Mouse (Mus musculus): ENCODE measurements around the gene Hid1. TPM values are rescaled to one million over a fixed set of nuclear protein-coding genes. Genes with fewer than 3 reads are reported as not detected.

Gene Hid1
- polyA plus RNA-seq (2014; fragmentation: Nextera tagmentation; extraction: Ambion mirVana): 13.1 and 16.1 TPM in 2 replicates

- Histone ChIP-seq H3K4me2 (ENCODE audit: low read depth) (peak within 1 kb of the TSS; percentile 88), H3K36me3 (ENCODE audit: control insufficient read depth, insufficient read depth, low read length) (no peaks in the 10 kb centered on the region), H3K9me3 (ENCODE audit: control insufficient read depth, low read length) (no peaks in the 10 kb centered on the region), H3K9ac (ENCODE audit: low read length) (peak within 1 kb of the TSS; percentile 65), H3K27me3 (ENCODE audit: control insufficient read depth, insufficient read depth, low read length) (peaks cover 19% of the 10 kb centered on the region), H3K4me3 (ENCODE audit: low read depth, low read length) (peak within 1 kb of the TSS; percentile 55), H3K27ac (ENCODE audit: low read depth, low read length) (0 out of 2 replicates have a peak within 1 kb of the TSS, but pooled peaks have one; percentile 42), H3K4me1 (ENCODE audit: control insufficient read depth, insufficient read depth, low read length) (peaks cover 7% of the 10 kb centered on the region; the same call in 1 of the 2 replicates)
- peak; percentile 85 for DNase-seq (ENCODE audit: low spot score)
- WGBS: under 1% methylated on average over 37 of the region's 39 CpGs
- ATAC-seq (ENCODE audit: insufficient read depth, low FRiP score, low TSS enrichment): peak; percentile 87
Observed at GRCm38 (mm10) chr11:115367395-115367944, at the start of gene Hid1. Hid1 (minus strand) TSS chr11:115367756.

DNA sequence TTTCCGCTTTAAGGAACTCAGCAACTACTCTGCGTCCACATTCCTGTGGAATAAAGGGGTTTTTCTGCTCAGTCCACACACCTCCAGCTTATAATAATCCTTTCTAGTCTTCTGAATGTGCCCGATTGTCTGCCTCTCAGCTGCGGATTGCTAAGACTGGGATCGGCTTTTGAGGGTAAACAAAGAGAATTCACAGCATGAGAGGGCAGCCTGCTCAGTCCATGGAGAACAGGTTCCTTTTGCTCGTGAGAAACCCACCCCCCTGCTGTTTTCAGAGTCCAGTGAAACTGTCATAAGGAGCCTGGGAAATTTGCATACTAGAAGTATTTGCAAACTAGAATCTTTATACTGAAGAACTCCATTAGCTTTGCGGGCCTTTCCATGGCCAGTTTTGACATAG lies 42.0 kb upstream of the Hid1 start:
- no peak overlapping the region for H3K9ac ChIP-seq (ENCODE audit: low read length)
- H3K27ac ChIP-seq (ENCODE audit: low read depth, low read length): peak overlapping the region; percentile 82
- peak; percentile 48 for DNase-seq (ENCODE audit: low spot score)
- no peaks in the 10 kb centered on the region for H3K27me3 ChIP-seq (ENCODE audit: control insufficient read depth, insufficient read depth, low read length)
- H3K4me3 ChIP-seq (ENCODE audit: low read depth, low read length): no peak overlapping the region
- H3K4me1 ChIP-seq (ENCODE audit: control insufficient read depth, insufficient read depth, low read length): peaks cover 8% of the 10 kb centered on the region; the same call in 1 of the 2 replicates
- no peak overlapping the region for H3K4me2 ChIP-seq (ENCODE audit: low read depth)
- H3K36me3 ChIP-seq (ENCODE audit: control insufficient read depth, insufficient read depth, low read length): peaks cover 5% of the 10 kb centered on the region; the same call in 1 of the 2 replicates
- no peaks in the 10 kb centered on the region for H3K9me3 ChIP-seq (ENCODE audit: control insufficient read depth, low read length)
- 49% methylated on average over 7 of the region's 7 CpGs for WGBS
- ATAC-seq (ENCODE audit: insufficient read depth, low FRiP score, low TSS enrichment): 0 out of 2 replicates have a peak, but pooled peaks have one; percentile 1

- Histone ChIP-seq H3K4me2 (ENCODE audit: low read depth) (no peak overlapping the region), H3K36me3 (ENCODE audit: control insufficient read depth, insufficient read depth, low read length) (peaks cover 5% of the 10 kb centered on the region; the same call in 1 of the 2 replicates), H3K4me1 (ENCODE audit: control insufficient read depth, insufficient read depth, low read length) (peaks cover 8% of the 10 kb centered on the region; the same call in 1 of the 2 replicates), H3K9ac (ENCODE audit: low read length) (peak overlapping the region; percentile 22; the same call in 1 of the 2 replicates), H3K27me3 (ENCODE audit: control insufficient read depth, insufficient read depth, low read length) (no peaks in the 10 kb centered on the region), H3K9me3 (ENCODE audit: control insufficient read depth, low read length) (no peaks in the 10 kb centered on the region), H3K4me3 (ENCODE audit: low read depth, low read length) (no peak overlapping the region), H3K27ac (ENCODE audit: low read depth, low read length) (peak overlapping the region; percentile 82)
- whole genome bisulfite sequencing: 82% methylated on average over 6 of the region's 6 CpGs
- ATAC-seq (ENCODE audit: insufficient read depth, low FRiP score, low TSS enrichment) (no peak), DNase-seq (ENCODE audit: low spot score) (no peak)
Observed at GRCm38 (mm10) chr11:115408266-115408920, 40.8 kb upstream of the Hid1 start.

GRCm38 (mm10) chr11:115406858-115407401 lies 39.4 kb upstream of the Hid1 start:
- Histone ChIP-seq H3K4me3 (ENCODE audit: low read depth, low read length) (no peak overlapping the region), H3K27me3 (ENCODE audit: control insufficient read depth, insufficient read depth, low read length) (no peaks in the 10 kb centered on the region), H3K9me3 (ENCODE audit: control insufficient read depth, low read length) (no peaks in the 10 kb centered on the region), H3K36me3 (ENCODE audit: control insufficient read depth, insufficient read depth, low read length) (peaks cover 5% of the 10 kb centered on the region; the same call in 1 of the 2 replicates), H3K4me1 (ENCODE audit: control insufficient read depth, insufficient read depth, low read length) (peaks cover 7% of the 10 kb centered on the region; the same call in 1 of the 2 replicates), H3K9ac (ENCODE audit: low read length) (no peak overlapping the region), H3K4me2 (ENCODE audit: low read depth) (no peak overlapping the region), H3K27ac (ENCODE audit: low read depth, low read length) (no peak overlapping the region)
- ATAC-seq (ENCODE audit: insufficient read depth, low FRiP score, low TSS enrichment) (no peak), DNase-seq (ENCODE audit: low spot score) (no peak)
- WGBS: 94% methylated on average over 17 of the region's 17 CpGs

DNA sequence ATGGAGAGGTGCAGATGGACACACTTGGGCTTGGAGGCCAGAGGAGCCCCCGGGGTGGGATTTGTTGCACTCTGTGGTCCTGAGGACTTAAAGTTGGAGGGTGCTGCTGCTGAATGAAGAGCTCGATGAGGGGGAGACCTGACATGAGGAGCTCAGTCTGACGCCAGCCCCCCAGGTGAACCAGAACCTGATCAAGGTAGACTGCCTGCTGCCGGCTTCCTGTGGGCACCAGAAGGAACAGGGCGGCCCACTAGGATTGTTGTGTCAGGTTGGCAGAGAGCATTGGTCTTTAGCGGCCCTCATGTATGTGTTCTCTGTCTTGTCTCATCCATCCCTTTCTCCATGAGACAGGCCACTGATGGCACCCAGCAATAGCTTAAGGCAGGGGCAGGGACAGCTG lies 38.2 kb upstream of the Hid1 start:
- WGBS: 92% methylated on average over 6 of the region's 6 CpGs
- peaks cover 4% of the 10 kb centered on the region; the same call in 1 of the 2 replicates for H3K4me1 ChIP-seq (ENCODE audit: control insufficient read depth, insufficient read depth, low read length)
- no peaks in the 10 kb centered on the region for H3K9me3 ChIP-seq (ENCODE audit: control insufficient read depth, low read length)
- DNase-seq (ENCODE audit: low spot score) (no peak), ATAC-seq (ENCODE audit: insufficient read depth, low FRiP score, low TSS enrichment) (no peak)
- no peak overlapping the region for H3K4me2 ChIP-seq (ENCODE audit: low read depth)
- H3K9ac ChIP-seq (ENCODE audit: low read length): no peak overlapping the region
- H3K27me3 ChIP-seq (ENCODE audit: control insufficient read depth, insufficient read depth, low read length): no peaks in the 10 kb centered on the region
- peaks cover 5% of the 10 kb centered on the region; the same call in 1 of the 2 replicates for H3K36me3 ChIP-seq (ENCODE audit: control insufficient read depth, insufficient read depth, low read length)
- no peak overlapping the region for H3K27ac ChIP-seq (ENCODE audit: low read depth, low read length)
- no peak overlapping the region for H3K4me3 ChIP-seq (ENCODE audit: low read depth, low read length)

GRCm38 (mm10) chr11:115403338-115404124 lies 36.0 kb upstream of the Hid1 start, which contains the start of gene Mrpl58:
Mrpl58 (plus strand) TSS chr11:115403752.
- no peaks in the 10 kb centered on the region for H3K9me3 ChIP-seq (ENCODE audit: control insufficient read depth, low read length)
- peak within 1 kb of the TSS; percentile 68 for H3K4me2 ChIP-seq (ENCODE audit: low read depth)
- 3% methylated on average over 50 of the region's 50 CpGs for WGBS
- H3K4me3 ChIP-seq (ENCODE audit: low read depth, low read length): peak within 1 kb of the TSS; percentile 81
- ATAC-seq (ENCODE audit: insufficient read depth, low FRiP score, low TSS enrichment) (peak; percentile 85), DNase-seq (ENCODE audit: low spot score) (peak; percentile 88)
- peak within 1 kb of the TSS; percentile 88 for H3K9ac ChIP-seq (ENCODE audit: low read length)
- peak within 1 kb of the TSS; percentile 58 for H3K27ac ChIP-seq (ENCODE audit: low read depth, low read length)
- H3K4me1 ChIP-seq (ENCODE audit: control insufficient read depth, insufficient read depth, low read length): 0 out of 2 replicates have a peak, but pooled peaks cover 2% of the 10 kb centered on the region
- no peaks in the 10 kb centered on the region for H3K27me3 ChIP-seq (ENCODE audit: control insufficient read depth, insufficient read depth, low read length)
- H3K36me3 ChIP-seq (ENCODE audit: control insufficient read depth, insufficient read depth, low read length): peaks cover 5% of the 10 kb centered on the region; the same call in 1 of the 2 replicates

GRCm38 (mm10) chr11:115400630-115401391 lies 33.3 kb upstream of the Hid1 start:
- ATAC-seq (ENCODE audit: insufficient read depth, low FRiP score, low TSS enrichment) (no peak), DNase-seq (ENCODE audit: low spot score) (no peak)
- Histone ChIP-seq H3K27me3 (ENCODE audit: control insufficient read depth, insufficient read depth, low read length) (no peaks in the 10 kb centered on the region), H3K9me3 (ENCODE audit: control insufficient read depth, low read length) (no peaks in the 10 kb centered on the region), H3K4me1 (ENCODE audit: control insufficient read depth, insufficient read depth, low read length) (0 out of 2 replicates have a peak, but pooled peaks cover 2% of the 10 kb centered on the region), H3K9ac (ENCODE audit: low read length) (no peak overlapping the region), H3K4me2 (ENCODE audit: low read depth) (no peak overlapping the region), H3K27ac (ENCODE audit: low read depth, low read length) (no peak overlapping the region), H3K4me3 (ENCODE audit: low read depth, low read length) (no peak overlapping the region), H3K36me3 (ENCODE audit: control insufficient read depth, insufficient read depth, low read length) (0 out of 2 replicates have a peak, but pooled peaks cover 2% of the 10 kb centered on the region)
- WGBS: 52% methylated on average over 11 of the region's 11 CpGs

Measured in neural tube, embryonic 11.5 days (tissue).